Mouse (Mus musculus) liver, embryonic 11.5 days (tissue): ENCODE results near the gene Slc1a5. TPM values are rescaled to one million over a fixed set of nuclear protein-coding genes. Genes with fewer than 3 reads are reported as not detected.

Experiments used
- ATAC-seq: fragments of 200-750 bp; cut with Nextera tagmentation; replicated peaks from 2 replicates; pipeline ENCODE4 v1.8.0; 2017; ENCODE audit warnings: moderate number of reproducible peaks, mild to moderate bottlenecking, moderate TSS enrichment, moderate library complexity; ENCODE audit not compliant: low FRiP score
- DNase-seq: peaks from one replicate; pipeline ENCODE4 v3.0.0-alpha.2; 2017; ENCODE audit warnings: low spot score
- H3K27ac ChIP-seq: fragments of 300-500 bp; sonication (generic); 2 replicates; pipeline ENCODE4 v1.5.1; 2014; ENCODE audit warnings: mild to moderate bottlenecking, low read depth, low read length, control low read depth
- H3K27me3 ChIP-seq: fragments of 300-500 bp; sonication (generic); replicated peaks from 2 replicates; pipeline ENCODE4 v1.6.1; 2014; ENCODE audit warnings: low read length, mixed read lengths; ENCODE audit not compliant: control insufficient read depth, insufficient read depth
- H3K36me3 ChIP-seq: fragments of 300-500 bp; sonication (generic); 2 replicates; pipeline ENCODE4 v1.6.1; 2014; ENCODE audit warnings: mild to moderate bottlenecking, low read length, moderate library complexity, mixed read lengths; ENCODE audit not compliant: control insufficient read depth, insufficient read depth
- H3K4me1 ChIP-seq: fragments of 300-500 bp; sonication (generic); replicated peaks from 2 replicates; pipeline ENCODE4 v1.6.1; 2014; ENCODE audit warnings: low read length, mixed read lengths; ENCODE audit not compliant: control insufficient read depth, insufficient read depth
- H3K4me2 ChIP-seq: fragments of 300-500 bp; sonication (generic); 2 replicates; pipeline ENCODE4 v1.6.1; 2014; ENCODE audit warnings: mild to moderate bottlenecking, control low read depth, moderate library complexity
- H3K4me3 ChIP-seq: fragments of 300-500 bp; sonication (generic); 2 replicates; pipeline ENCODE4 v1.5.1; 2014; ENCODE audit warnings: low read depth, low read length, control low read depth
- H3K9ac ChIP-seq: fragments of 300-500 bp; sonication (generic); 2 replicates; pipeline ENCODE4 v1.6.1; 2014; ENCODE audit warnings: low read depth, low read length, control low read depth
- H3K9me3 ChIP-seq: fragments of 300-500 bp; sonication (generic); 2 replicates; pipeline ENCODE4 v1.6.1; 2016; ENCODE audit warnings: low read length, inconsistent platforms, mixed read lengths; ENCODE audit not compliant: control insufficient read depth
- WGBS: fragments of 180-500 bp; shearing (Covaris S2); extraction: QIAGEN DNeasy Blood & Tissue Kit; methylation state at CpG from one replicate; pipeline ENCODE4 v1.1.7; 2014; 5-methylcytosine and 5-hydroxymethylcytosine counted together
- polyA plus RNA-seq: library from polyadenylated mRNA; unstranded; fragments of >200 nt; fragmentation: Nextera tagmentation; extraction: Ambion mirVana; gene quantifications from 2 replicates; pipeline ENCODE4 v1.2.1, GENCODE M21; 2014

The Slc1a5 gene
- polyA plus RNA-seq, 1 experiment from 2014 or later, result 67.9 TPM

GRCm38 (mm10) chr7:16843441-16844171 lies 62.5 kb downstream of the Slc1a5 start:
- DNase-seq (no peak), ATAC-seq (no peak)
- Histone ChIP-seq H3K4me1 (peaks cover 32% of the 10 kb centered on the region), H3K4me2 (peak overlapping the region; percentile 100), H3K36me3 (peaks cover 18% of the 10 kb centered on the region), H3K27me3 (no peaks in the 10 kb centered on the region), H3K9me3 (no peaks in the 10 kb centered on the region), H3K9ac (peak overlapping the region; percentile 73), H3K27ac (peak overlapping the region; percentile 64), H3K4me3 (peak overlapping the region; percentile 74)
- WGBS, result 2% methylated on average over 33 of the region's 33 CpGs

GRCm38 (mm10) chr7:16844696-16845071 lies 63.5 kb downstream of the Slc1a5 start:
- peak overlapping the region; percentile 58 for H3K9ac ChIP-seq
- ATAC-seq (no peak), DNase-seq (no peak)
- H3K4me1 ChIP-seq, result peaks cover 32% of the 10 kb centered on the region
- peak overlapping the region; percentile 74 for H3K4me3 ChIP-seq
- H3K27me3 ChIP-seq, result no peaks in the 10 kb centered on the region
- peaks cover 12% of the 10 kb centered on the region for H3K36me3 ChIP-seq
- no peaks in the 10 kb centered on the region for H3K9me3 ChIP-seq
- peak overlapping the region; percentile 100 for H3K4me2 ChIP-seq
- WGBS, result 33% methylated on average over 3 of the region's 3 CpGs
- H3K27ac ChIP-seq, result peak overlapping the region; percentile 43; the same call in 1 of the 2 replicates

GRCm38 (mm10) chr7:16845072-16845819 lies 64.1 kb downstream of the Slc1a5 start:
- peak overlapping the region; percentile 100 for H3K4me2 ChIP-seq
- peaks cover 11% of the 10 kb centered on the region for H3K36me3 ChIP-seq
- H3K4me1 ChIP-seq, result peaks cover 32% of the 10 kb centered on the region
- peak overlapping the region; percentile 43 for H3K27ac ChIP-seq
- WGBS, result 20% methylated on average over 14 of the region's 14 CpGs
- H3K4me3 ChIP-seq, result peak overlapping the region; percentile 74
- H3K27me3 ChIP-seq, result no peaks in the 10 kb centered on the region
- H3K9ac ChIP-seq, result peak overlapping the region; percentile 58
- no peaks in the 10 kb centered on the region for H3K9me3 ChIP-seq
- DNase-seq (no peak), ATAC-seq (no peak)

- Histone ChIP-seq H3K27me3 (no peaks in the 10 kb centered on the region), H3K4me2 (peak overlapping the region; percentile 100), H3K9me3 (no peaks in the 10 kb centered on the region), H3K27ac (no peak overlapping the region), H3K4me3 (peak overlapping the region; percentile 74), H3K36me3 (peaks cover 13% of the 10 kb centered on the region), H3K9ac (peak overlapping the region; percentile 58; the same call in 1 of the 2 replicates), H3K4me1 (peaks cover 32% of the 10 kb centered on the region)
- ATAC-seq (no peak), DNase-seq (no peak)
- 26% methylated on average over 10 of the region's 10 CpGs for WGBS
These were observed 64.7 kb downstream of the Slc1a5 start for GRCm38 (mm10) chr7:16845820-16846167.

- no peak overlapping the region for H3K4me2 ChIP-seq
- H3K4me3 ChIP-seq, result no peak overlapping the region
- no peaks in the 10 kb centered on the region for H3K9me3 ChIP-seq
- 92% methylated on average over 5 of the region's 5 CpGs for WGBS
- H3K36me3 ChIP-seq, result peaks cover 13% of the 10 kb centered on the region
- DNase-seq, result no peak
- no peak overlapping the region for H3K27ac ChIP-seq
- no peak for ATAC-seq
- H3K27me3 ChIP-seq, result no peaks in the 10 kb centered on the region
- H3K9ac ChIP-seq, result no peak overlapping the region
- peaks cover 26% of the 10 kb centered on the region for H3K4me1 ChIP-seq
These were observed 65.6 kb downstream of the Slc1a5 start for GRCm38 (mm10) chr7:16846775-16847174.

DNA sequence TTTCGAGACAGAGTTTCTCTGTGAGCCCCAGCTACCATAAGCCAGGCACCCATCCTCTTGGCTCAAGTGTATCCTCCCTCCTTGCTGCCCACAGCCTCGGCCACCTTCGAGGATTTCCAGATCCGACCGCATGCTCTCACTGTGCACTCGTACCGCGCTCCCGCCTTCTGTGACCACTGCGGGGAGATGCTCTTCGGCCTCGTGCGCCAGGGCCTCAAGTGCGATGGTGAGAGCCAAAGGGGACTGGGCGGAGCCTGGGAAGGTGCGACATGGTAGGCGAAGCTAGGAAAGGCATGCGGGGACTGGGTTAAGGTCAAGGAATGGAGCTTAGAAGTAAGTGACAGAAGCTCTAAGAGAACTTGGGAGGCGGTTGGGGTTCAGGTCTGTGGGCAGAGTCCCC lies 66.4 kb downstream of the Slc1a5 start:
- Histone ChIP-seq H3K4me2 (no peak overlapping the region), H3K36me3 (peaks cover 13% of the 10 kb centered on the region), H3K9ac (no peak overlapping the region), H3K4me1 (peaks cover 21% of the 10 kb centered on the region), H3K27ac (no peak overlapping the region), H3K27me3 (no peaks in the 10 kb centered on the region), H3K9me3 (no peaks in the 10 kb centered on the region), H3K4me3 (no peak overlapping the region)
- WGBS, result 84% methylated on average over 19 of the region's 19 CpGs
- no peak for DNase-seq
- ATAC-seq, result no peak

Other genes starting within 250 kb of the Slc1a5 start
- 9.1 and 11.5 TPM in 2 replicates for gene Arhgap35, start 166.3 kb upstream of the Slc1a5 start, polyA plus RNA-seq
- not detected in 2 replicates for gene Ceacam15, start 105.6 kb upstream of the Slc1a5 start, polyA plus RNA-seq
- not detected in 2 replicates for gene Ceacam9, start 59.4 kb upstream of the Slc1a5 start, polyA plus RNA-seq
- 289 and 300 TPM in 2 replicates for gene Ap2s1, start 42.9 kb upstream of the Slc1a5 start, polyA plus RNA-seq
- gene Strn4, start 34.5 kb downstream of the Slc1a5 start, polyA plus RNA-seq, result 74.8 and 80.9 TPM in 2 replicates
- gene Fkrp, start 35.4 kb downstream of the Slc1a5 start, polyA plus RNA-seq, result 20.3 and 22.9 TPM in 2 replicates
- 7.6 and 8.4 TPM in 2 replicates for gene Prkd2, start 61.6 kb downstream of the Slc1a5 start, polyA plus RNA-seq
- 2.5 and 2.6 TPM in 2 replicates for gene Dact3, start 94.0 kb downstream of the Slc1a5 start, polyA plus RNA-seq
- gene Gng8, start 110.4 kb downstream of the Slc1a5 start, polyA plus RNA-seq, result 1.8 and 3.3 TPM in 2 replicates
- 1.2 and 1.3 TPM in 2 replicates for gene Ptgir, start 125.2 kb downstream of the Slc1a5 start, polyA plus RNA-seq
- 147 and 169 TPM in 2 replicates for gene Calm3, start 142.8 kb downstream of the Slc1a5 start, polyA plus RNA-seq
- gene Pnmal2, start 163.3 kb downstream of the Slc1a5 start, polyA plus RNA-seq, result 0.58 and 0.80 TPM in 2 replicates
- 0.18 and 0.52 TPM in 2 replicates for gene Pnmal1, start 178.3 kb downstream of the Slc1a5 start, polyA plus RNA-seq
- gene Gm42372, start 201.7 kb downstream of the Slc1a5 start, polyA plus RNA-seq, result 0.15 and 0.16 TPM in 2 replicates
- 13.2 and 13.5 TPM in 2 replicates for gene Ccdc8, start 211.4 kb downstream of the Slc1a5 start, polyA plus RNA-seq
- gene Ppp5c, start 246.6 kb downstream of the Slc1a5 start, polyA plus RNA-seq, result 124 and 128 TPM in 2 replicates